Mouse (Mus musculus) testis, postnatal 10 days (tissue): ENCODE results near the gene Pde4dip.

Experiments
- DNase-seq: peaks from one replicate; pipeline ENCODE4 v3.0.0; 2021; ENCODE audit warnings: low spot score

Gene Pde4dip

GRCm38 (mm10) chr3:97844163-97844820, 44.2 kb downstream of the Pde4dip start:
- DNase-seq, result peak; percentile 19

DNA sequence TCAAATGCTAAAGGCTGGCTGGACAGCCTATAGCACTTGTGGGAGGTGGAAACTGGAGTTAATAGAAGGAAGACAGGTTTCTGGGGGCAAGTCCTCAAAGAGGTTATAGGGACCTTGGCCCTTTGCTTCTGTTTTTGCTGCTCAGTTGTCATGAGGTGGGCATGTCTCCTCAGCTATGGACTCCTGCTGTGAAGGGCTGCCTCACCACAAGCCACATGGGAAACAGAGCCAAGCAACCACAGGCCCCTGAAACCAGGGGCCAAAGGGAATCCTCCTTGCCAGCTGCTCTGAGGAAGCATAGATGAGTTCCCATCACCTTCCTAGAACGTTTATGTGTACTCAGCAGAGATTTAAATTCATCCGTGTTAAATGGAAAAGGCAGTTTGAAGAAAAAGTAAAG, 45.9 kb downstream of the Pde4dip start:
- no peak for DNase-seq

GRCm38 (mm10) chr3:97840439-97840838, 48.1 kb downstream of the Pde4dip start:
- no peak for DNase-seq

- no peak for DNase-seq
Measured at GRCm38 (mm10) chr3:97835888-97836287, 52.6 kb downstream of the Pde4dip start.

DNA sequence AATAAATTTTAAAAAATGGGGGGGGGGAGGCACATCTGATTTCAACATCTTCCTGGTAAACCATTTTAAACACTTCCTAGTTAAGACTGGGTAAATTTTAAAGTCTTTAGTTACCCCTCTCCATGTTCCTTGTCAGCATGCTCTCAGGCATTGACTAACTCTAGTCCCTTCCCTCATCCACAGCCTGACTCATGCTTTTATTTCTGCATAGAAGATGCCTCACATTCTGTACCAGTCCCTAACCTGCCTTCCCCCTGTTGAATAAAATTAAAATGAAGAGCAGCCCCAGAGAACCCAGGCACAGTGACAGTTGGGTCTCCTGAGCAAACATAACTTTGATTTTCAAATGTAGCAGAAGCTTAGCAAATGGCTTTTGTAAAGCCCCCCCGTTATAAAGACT, 53.9 kb downstream of the Pde4dip start:
- no peak for DNase-seq

DNA sequence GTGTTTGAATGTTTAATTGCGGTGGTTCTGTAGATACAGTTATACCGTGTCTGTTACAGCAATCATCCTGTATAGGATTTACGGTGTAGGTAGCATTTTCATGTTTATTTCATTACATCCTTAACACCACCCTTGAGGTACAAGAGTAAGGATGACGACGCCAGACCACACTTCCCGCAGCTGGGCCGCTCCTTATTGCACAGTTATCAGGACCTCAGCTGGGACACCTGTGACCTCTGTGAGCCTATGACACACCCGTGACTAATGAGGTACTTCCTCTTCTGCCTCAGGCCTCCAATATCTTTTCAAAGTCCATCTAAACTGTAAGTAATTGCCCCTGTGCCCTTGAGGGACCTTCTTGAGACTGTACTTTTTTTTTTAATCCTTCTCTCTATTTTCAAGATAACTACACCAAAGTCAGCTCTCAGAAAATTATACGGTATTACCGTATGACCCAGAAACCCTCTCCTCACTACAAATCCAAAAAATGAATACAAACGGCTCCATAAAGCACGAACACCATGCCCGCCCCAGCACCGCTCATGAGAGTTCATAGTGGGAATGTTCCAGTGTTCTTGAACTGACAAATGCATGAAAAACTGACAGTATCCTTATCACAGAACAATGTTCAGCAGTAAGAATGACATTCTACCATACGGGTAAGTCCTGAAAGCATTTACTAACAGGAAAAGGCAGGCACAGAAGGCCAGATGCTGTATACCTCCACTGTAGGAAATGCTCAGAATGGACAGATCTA, 56.8 kb downstream of the Pde4dip start:
- DNase-seq, result no peak

GRCm38 (mm10) chr3:97830622-97831021, 57.9 kb downstream of the Pde4dip start:
- no peak for DNase-seq

- DNase-seq, result no peak
Measured at GRCm38 (mm10) chr3:97830122-97830521, 58.4 kb downstream of the Pde4dip start.

GRCm38 (mm10) chr3:97828286-97828685, 60.2 kb downstream of the Pde4dip start:
- no peak for DNase-seq

- DNase-seq, result no peak
Measured at GRCm38 (mm10) chr3:97825246-97825645, 63.3 kb downstream of the Pde4dip start.

GRCm38 (mm10) chr3:97824744-97825143, 63.8 kb downstream of the Pde4dip start:
- DNase-seq, result no peak

DNA sequence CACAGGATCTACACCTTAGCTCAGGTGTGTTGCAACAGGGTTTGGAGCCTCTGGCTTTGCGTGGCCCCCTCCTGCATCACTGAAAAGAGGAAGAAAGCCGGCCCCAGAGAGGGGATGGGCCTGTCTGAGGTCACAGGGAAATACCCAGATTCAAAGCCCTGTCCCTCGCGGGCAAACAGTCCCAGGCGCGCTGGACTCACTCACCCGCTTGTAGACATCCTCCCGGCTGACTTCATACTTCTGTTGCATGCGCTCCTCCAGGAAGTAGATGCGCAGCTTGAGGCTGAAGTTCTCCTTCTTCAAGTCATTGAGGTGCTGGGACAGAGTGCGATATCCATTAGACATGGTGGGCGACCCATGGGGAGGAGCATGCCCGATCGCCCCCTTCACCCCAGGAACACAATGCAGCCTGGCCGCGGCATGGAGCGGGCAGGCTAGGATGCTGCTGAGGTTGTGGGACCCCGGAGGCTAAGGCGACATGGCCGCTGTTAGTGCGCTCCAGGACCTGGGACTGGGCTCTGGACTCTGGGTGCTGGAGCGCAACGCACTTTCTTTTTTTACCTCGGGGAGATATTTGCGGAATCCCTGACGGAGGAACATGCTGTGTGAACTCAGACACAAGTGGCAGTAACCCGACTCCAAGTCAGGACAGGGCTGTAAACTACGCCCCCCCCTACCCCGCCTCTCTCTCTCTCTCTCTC, 64.3 kb downstream of the Pde4dip start:
- DNase-seq, result no peak

DNA sequence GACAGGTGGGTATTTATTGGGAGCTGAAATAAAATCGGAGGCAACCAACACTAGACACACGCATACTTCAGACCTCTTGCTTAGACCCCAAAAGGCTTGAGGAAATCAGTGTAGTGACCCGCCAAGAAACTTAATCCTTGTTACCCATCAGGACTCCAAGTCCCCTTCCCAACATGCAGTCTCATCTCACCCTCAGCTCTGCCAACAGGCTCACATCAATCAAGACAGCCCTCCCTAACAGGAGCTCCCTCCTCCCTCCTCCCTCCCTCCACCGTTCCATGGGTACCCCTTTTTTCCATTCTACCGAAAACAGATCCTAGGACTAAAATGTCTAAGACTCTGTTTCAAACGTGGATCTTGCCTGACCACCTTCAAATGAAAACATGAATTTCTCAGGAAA, 65.1 kb downstream of the Pde4dip start:
- no peak for DNase-seq

GRCm38 (mm10) chr3:97819050-97819449, 69.5 kb downstream of the Pde4dip start:
- no peak for DNase-seq

DNA sequence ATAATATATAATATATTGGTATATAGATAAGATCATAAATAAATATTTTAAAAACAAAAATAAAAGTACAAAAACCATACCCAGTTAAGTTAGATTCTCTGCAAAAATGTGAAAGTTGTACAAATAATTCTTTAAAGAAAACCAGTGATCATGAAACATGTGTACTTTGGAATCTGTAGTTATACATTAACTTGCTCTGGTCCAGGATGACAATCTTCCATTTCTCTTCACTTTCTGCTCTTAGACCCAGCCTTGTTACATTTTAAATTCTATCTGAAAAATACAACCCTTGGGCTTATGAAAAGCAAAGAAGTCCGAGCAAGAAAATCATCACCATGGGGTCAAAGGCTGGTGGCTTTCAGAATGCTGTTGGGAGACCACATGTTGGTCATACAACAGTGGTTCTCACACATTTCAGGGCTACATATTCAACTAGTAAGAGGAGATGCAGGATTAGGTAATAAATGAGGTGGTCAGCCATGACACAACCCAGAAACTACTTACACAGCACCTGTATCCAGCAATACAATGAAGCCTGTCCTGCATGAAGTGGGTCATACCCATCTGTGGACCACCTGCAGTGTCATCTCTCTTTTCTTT, 70.0 kb downstream of the Pde4dip start:
- DNase-seq, result no peak

DNA sequence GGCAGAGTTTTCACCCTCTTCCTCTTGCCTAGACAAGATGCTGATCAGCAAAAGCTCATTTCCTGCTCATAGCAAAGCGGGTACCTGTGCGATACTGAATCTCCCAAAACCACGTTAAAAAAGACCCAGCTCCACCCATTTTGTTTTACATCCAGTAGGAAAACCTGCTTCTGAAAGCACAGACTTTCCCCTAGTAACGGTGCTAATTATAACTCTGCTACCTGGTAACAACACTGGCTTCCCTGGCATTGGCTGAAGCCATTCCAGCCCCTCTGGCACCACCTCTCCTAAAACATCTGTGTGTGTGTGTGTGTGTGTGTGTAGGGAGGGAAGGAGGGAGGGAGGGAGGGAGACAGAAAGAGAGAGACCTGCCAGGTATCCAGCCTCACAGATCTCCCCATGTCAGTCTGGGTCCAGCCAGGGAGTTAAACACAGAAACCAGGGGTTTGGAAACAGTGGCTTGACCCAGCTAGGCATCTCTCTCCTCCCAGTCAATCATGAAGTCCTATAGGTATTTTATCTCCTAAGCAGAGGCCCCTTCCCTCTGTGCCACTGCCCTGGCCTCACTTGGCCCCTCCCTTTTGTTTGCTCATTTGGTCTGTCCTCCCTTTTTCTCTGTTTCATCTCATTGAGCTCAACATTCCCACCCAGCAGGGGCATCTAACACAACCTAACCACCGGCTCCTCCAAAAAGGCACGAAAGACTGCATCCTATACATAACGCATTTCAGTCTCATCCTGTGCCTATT, 76.7 kb downstream of the Pde4dip start:
- DNase-seq, result no peak

DNA sequence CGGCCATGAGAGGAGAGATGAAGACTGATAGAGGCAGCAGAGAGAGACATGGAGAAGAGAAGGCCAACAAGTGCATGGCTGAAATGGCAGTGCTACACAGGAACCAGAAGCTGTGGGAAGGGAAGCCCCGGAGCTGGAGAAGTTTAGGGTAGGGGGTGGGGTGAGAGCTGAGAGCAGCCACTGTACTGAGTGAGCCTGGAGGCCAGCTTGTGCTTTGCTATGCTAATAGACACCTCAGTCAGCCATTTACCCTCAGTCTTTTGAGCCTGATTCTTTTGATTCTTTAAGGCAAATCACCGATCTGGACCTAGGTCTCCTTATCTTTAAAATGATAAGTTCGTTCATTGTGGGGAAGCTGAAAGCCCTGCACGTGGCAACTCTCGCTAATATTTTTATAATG, 77.3 kb downstream of the Pde4dip start:
- DNase-seq, result no peak

GRCm38 (mm10) chr3:97810334-97810733, 78.2 kb downstream of the Pde4dip start:
- no peak for DNase-seq

DNA sequence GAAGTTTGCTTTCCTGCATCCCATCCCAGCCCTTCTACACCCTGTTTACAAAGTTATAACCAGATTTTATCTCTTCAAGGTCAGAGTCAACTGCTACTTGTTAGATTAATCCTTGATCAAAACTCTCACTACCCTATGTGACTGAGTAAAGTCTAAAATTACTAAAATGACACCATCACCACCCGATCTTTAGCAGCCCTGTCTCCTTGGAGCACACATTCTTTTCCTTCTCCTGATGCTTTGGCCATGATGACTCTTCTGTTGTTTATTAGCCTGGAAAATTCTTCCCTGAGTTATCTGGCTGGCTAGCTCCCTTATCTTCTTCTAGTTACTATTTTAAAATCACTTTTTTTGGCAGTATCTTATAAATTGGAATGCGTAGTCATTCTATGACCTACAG, 82.9 kb downstream of the Pde4dip start:
- no peak for DNase-seq

DNA sequence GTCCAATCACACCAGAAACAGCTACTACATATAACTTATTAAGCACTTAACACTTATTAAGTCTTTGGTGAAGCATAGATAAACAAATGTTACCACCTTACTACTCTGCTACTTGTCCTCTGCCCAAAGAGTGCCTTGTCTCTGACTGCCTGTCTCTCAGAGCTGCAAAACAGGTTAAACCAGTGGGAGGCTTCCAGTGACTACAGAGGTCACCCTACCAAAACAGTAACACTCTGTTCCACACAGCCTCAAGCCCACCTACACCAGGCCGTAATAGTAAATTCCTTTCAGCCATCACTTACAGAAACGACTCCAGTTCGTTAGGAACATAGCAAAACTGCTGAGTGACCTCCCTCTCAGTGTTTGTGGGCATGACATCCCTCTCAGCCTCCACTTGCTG, 84.8 kb downstream of the Pde4dip start:
- no peak for DNase-seq

GRCm38 (mm10) chr3:97802927-97803326, 85.6 kb downstream of the Pde4dip start:
- no peak for DNase-seq

GRCm38 (mm10) chr3:97802297-97802696, 86.2 kb downstream of the Pde4dip start:
- no peak for DNase-seq
